Mouse (Mus musculus) olfactory bulb, adult 2 months (tissue): ENCODE results near the gene Resp18. TPM values are rescaled to one million over a fixed set of nuclear protein-coding genes. Genes with fewer than 3 reads are reported as not detected.

Experiments
- H3K27ac ChIP-seq: fragments of 200-500 bp; 2 replicates; pipeline ENCODE4 v1.5.1; 2012; ENCODE audit warnings: low read depth, low read length; ENCODE audit not compliant: insufficient read depth
- H3K4me1 ChIP-seq: fragments of 200-500 bp; 2 replicates; pipeline ENCODE4 v1.6.1; 2012; ENCODE audit warnings: low read length; ENCODE audit not compliant: control insufficient read depth, insufficient read depth
- H3K4me3 ChIP-seq: fragments of 200-500 bp; 2 replicates; pipeline ENCODE4 v1.5.1; 2012; ENCODE audit warnings: mild to moderate bottlenecking, low read depth, low read length, moderate library complexity; ENCODE audit not compliant: insufficient read depth
- CTCF ChIP-seq: fragments of 200-500 bp; IDR thresholded peaks from 2 replicates; pipeline ENCODE4 v1.5.1; 2012; ENCODE audit warnings: low read depth, mild to moderate bottlenecking, low read length, moderate library complexity; ENCODE audit not compliant: insufficient read depth
- POLR2A ChIP-seq: fragments of 200-500 bp; IDR thresholded peaks from 2 replicates; pipeline ENCODE4 v1.6.1; 2012; ENCODE audit warnings: mild to moderate bottlenecking, low read depth, low read length, moderate library complexity; ENCODE audit not compliant: insufficient read depth
- WGBS: fragments of 180-500 bp; shearing (Covaris S2); methylation state at CpG from one replicate; pipeline ENCODE4 v1.1.7; 2018; 5-methylcytosine and 5-hydroxymethylcytosine counted together
- polyA plus RNA-seq: library from polyadenylated mRNA; stranded (reverse); fragments of >200 nt; gene quantifications from 2 replicates; pipeline ENCODE4 v1.2.4, GENCODE M21; 2012; ENCODE audit warnings: low replicate concordance; ENCODE audit not compliant: missing spikeins, insufficient read depth, insufficient read length

Resp18 gene
- polyA plus RNA-seq, 1 experiment: not detected

DNA sequence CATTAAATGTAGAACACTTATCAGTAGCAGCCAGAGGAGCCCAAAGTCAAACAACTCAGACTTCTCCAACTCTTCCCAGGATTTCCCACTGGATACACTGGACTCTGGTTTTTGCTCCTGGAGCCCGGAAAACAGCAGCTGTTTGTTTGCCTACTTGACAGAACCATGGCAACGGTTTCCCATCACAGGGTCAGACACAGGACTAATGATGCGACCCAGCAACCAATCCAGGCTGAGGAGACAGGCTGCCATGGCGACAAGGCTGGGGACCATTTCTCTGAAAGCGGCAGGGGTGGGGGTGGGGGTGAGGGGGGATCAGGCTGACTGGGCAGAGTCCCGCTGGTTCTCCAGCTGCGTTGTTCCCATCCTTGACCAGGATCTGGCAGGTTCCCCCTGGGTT, 11.2 kb upstream of the Resp18 start:
- TF ChIP-seq CTCF (no peak), POLR2A (no peak)
- Histone ChIP-seq H3K27ac (peak overlapping the region; percentile 50), H3K4me3 (no peak overlapping the region), H3K4me1 (peaks cover 32% of the 10 kb centered on the region)
- 8% methylated on average over 7 of the region's 7 CpGs for WGBS

DNA sequence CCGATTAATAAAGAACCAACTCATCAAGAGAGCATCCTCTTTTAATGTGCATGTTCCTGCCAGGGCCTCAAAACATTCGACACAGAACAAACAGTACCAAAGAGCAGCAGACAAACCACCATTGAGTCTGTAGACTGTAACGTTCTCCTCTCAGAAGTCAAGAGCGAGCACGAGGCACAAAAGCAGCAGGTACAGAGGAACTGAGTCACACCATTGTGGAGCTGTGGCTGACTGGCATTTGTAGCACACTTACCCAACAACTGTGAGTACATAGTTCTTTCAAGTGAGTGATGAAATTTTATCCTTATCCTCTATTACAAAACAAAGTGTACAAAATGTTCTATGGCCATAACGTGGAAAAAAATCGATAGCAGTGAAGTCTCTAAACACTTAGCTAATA, 6.7 kb upstream of the Resp18 start:
- H3K4me1 ChIP-seq: peaks cover 8% of the 10 kb centered on the region
- TF ChIP-seq POLR2A: no peak
- no peak for TF ChIP-seq CTCF
- WGBS: 82% methylated on average over 7 of the region's 7 CpGs
- H3K4me3 ChIP-seq: no peak overlapping the region
- no peak overlapping the region for H3K27ac ChIP-seq

DNA sequence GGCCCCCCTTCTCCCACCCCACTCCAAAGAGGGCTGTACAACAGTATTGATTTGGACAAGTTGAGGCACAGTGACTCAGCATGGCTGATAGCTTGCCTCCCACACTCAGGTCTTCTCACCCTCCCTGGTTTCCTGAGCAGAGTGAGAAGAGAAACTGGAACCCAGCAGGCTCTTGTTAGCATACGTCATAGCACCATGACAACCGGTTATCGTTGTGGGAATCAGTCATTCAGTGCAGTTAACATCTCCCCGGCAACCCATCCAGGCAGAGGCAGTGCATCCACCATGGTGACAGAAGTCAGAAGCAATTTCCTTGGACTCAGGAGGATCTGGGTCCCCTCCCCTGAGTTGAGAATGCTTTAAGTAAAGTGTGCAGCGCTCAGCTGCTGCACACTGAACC, 4.8 kb upstream of the Resp18 start:
- no peak overlapping the region for H3K27ac ChIP-seq
- WGBS: 44% methylated on average over 5 of the region's 5 CpGs
- no peak overlapping the region for H3K4me3 ChIP-seq
- TF ChIP-seq CTCF (no peak), POLR2A (no peak)
- H3K4me1 ChIP-seq: peaks cover 4% of the 10 kb centered on the region

DNA sequence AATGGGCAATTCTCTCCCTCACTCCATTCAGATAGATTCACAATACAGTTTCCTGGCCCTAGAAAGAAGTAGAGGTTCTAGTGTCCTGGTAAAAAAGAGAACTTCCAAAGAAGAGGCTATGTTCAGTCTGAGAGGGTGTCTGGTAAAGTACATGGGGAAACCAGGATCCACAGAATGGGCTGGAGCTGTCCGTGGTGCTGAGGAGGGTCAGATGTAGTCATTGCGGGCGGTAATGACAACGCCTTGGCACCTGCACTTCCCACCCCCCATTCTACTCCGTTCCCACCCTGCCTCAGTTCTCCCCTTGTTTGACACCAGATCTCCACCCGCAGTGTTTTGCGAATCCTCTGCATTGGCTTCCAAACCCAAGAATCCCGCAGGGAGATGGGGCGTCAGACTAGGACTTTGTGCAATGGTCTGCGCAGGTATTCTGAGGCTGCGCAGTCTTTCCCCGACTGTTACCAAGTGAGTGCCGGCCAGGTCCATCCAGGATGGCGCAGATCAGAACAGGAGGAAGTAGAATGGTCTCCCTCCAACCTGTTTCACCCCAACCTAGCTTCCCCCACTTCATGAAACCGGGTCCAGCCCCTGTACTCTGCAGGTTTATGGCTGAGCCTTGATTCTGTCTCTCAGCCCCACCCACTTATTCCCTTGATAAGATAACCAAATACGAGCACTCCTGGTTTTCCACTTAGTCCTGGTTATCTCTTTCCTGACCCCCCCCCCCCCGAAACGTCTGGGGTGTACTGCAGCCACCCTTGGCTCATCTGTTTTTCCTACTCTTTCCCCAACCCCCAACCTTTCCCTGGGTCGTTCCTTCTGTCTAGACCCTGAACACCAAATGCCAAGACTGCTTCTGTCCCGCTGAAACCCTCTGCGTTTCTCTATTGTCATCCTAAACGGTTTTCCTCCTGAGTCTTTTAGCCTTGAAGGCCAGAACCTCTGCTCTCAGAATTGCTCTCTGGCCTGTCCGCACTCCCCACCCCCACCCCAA, 723 bp downstream of the Resp18 start:
- H3K4me1 ChIP-seq: peaks cover 9% of the 10 kb centered on the region
- peak overlapping the region; percentile 42 for H3K4me3 ChIP-seq
- WGBS: 3% methylated on average over 23 of the region's 23 CpGs
- no peak for TF ChIP-seq POLR2A
- TF ChIP-seq CTCF: no peak
- no peak overlapping the region for H3K27ac ChIP-seq

DNA sequence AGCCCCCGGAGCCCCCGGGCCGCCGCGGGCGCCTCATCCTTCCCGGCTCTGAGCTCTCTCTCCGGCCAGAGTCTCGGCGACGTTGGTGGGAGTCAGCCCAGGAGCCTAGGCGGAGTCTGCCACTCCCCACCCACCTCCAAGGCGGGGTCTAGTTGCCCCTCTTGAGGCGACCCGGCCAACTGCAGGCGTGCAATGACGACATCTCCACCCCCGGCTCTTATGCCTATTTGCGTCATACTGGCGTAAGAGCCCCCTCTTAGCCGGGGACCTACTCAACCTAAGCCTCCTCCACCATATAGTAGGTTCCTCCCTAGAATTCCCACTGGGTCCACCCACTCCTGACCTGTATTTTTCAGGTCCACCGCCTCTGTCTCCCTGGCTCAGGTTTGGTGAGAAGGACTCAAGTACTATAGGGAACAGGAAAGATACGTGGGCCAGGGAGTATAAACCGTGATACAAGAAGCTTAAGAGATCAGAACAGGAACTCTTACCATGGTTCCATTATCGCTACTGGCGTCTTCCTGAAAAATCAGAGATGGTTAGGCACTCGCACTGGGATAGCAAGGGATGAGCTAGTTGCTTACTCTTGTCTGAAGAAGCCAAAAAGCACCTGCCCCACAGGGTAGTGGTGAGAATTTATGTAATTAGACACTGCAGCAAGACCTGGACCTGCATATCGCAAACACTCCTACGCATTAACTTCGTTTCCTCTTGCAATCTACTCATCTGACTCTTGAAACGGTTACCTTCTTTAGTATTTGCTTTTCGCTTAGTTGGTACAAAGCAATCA, 13.9 kb downstream of the Resp18 start, which contains the start of gene Ptprn:
Gene Ptprn (minus strand): TSS at position 412 of the 790 bp plus-strand sequence.
- Histone ChIP-seq H3K4me3 (peak within 1 kb of the TSS; percentile 87), H3K4me1 (peaks cover 4% of the 10 kb centered on the region), H3K27ac (peak within 1 kb of the TSS; percentile 95)
- WGBS: 6% methylated on average over 32 of the region's 32 CpGs
- TF ChIP-seq POLR2A (peak; percentile 45; the same call in 1 of the 2 replicates), CTCF (peak; percentile 34; the same call in 1 of the 2 replicates)

DNA sequence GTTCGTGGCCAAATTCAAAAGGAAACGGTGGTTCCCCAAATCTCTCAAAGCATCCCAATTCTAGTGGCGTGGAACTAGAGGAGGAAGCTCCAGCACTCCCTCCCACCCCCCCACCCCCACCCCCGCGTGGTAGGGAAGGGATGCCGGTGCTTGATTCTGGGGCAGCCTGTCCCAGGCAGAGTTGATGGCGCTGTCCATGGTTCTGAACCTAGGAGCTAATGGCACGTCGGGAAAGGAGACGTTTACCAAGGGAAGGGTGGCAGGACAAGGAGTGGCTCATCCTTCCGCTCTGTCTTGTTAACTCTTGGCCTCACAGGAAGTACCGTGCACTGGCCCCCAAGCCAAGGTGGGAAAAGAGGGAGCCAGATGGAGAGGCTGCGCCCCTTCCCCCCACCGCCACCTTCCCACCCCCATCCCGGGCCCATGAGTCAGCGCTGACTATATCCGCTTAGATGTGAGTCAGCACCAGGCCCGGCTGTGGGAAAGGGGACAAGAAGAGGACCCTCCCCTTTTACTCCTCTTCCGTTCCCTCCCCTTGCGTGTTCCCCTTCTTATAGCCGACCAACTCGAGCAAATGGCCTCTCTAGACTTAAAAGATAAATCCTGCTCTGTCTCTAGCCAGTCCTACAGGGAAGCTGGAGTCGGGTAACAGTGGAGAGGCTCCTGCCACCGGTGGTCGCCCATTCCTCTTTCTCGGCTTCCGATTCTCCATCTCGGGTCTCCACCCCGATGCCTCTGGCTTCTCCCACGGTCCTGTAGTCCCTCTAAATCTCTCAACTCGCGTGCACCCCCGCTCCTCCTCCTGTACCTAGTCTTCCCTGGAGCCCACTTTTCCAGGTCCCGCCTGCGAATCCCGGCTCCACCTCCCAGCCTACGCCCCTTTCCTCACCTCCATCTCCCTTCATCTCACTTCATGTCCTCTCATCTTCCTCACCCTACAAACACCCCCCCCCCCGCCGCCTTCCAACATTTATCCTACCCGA, 15.0 kb downstream of the Resp18 start:
- under 1% methylated on average over 40 of the region's 40 CpGs for WGBS
- Histone ChIP-seq H3K27ac (peak overlapping the region; percentile 95), H3K4me3 (peak overlapping the region; percentile 87), H3K4me1 (peaks cover 4% of the 10 kb centered on the region)
- TF ChIP-seq POLR2A: 0 out of 2 replicates have a peak, but pooled peaks have one; percentile 8
- TF ChIP-seq CTCF: no peak

DNA sequence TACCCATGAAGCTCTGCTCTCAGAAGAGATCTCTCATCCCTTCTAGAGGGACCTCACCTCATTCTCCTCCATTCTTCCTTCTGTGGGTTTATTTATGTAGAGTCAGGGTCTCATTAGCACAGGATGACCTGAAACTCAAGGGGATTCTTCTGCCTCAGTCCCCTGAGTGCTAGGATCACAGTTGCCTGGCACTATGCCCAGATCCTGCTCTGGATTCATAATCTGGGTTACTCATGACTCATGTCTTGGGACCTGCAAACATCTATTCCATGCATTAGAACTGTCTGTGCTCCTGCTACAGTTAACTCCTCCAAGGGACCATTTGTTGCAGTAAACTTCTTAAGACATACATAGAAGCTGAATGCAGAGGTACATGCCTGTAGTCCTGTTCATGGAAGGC, 16.9 kb downstream of the Resp18 start:
- no peak overlapping the region for H3K27ac ChIP-seq
- peaks cover 4% of the 10 kb centered on the region for H3K4me1 ChIP-seq
- TF ChIP-seq CTCF (no peak), POLR2A (no peak)
- H3K4me3 ChIP-seq: no peak overlapping the region

DNA sequence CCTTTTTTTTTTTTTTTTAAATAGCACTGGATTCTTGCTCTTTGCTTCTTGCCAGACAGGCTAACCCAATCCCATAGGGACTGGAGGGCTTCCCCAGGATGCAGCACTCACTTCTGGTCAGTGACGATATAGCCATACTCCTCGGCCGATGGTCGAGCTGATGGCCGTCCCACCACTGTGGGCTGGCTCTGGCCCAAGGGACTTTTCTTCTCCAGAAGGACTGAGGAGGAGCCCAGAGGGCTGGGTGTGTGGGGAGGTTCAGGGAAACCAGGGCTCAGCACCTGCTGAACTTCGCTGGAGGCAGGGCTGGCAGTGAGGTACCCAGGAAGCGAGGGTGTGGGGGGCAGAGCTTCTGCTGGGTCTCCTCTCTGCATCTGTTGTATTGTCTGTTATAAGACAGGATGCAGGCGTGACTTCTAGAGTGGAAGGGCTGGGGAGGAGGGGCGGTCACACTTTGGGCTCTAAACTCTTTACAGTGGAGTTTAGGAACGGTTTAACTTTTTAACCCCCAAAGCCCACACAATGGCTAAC, 22.6 kb downstream of the Resp18 start:
- H3K4me3 ChIP-seq: no peak overlapping the region
- WGBS: 69% methylated on average over 10 of the region's 10 CpGs
- H3K27ac ChIP-seq: no peak overlapping the region
- H3K4me1 ChIP-seq: peaks cover 21% of the 10 kb centered on the region
- no peak for TF ChIP-seq CTCF
- TF ChIP-seq POLR2A: no peak
